Mouse (Mus musculus): ENCODE data around the gene Hpse2. TPM values are rescaled to one million over a fixed set of nuclear protein-coding genes. Genes with fewer than 3 reads are reported as not detected.

Gene Hpse2
- polyA plus RNA-seq, 2 experiments: 0.01 TPM; not detected in 1

DNA sequence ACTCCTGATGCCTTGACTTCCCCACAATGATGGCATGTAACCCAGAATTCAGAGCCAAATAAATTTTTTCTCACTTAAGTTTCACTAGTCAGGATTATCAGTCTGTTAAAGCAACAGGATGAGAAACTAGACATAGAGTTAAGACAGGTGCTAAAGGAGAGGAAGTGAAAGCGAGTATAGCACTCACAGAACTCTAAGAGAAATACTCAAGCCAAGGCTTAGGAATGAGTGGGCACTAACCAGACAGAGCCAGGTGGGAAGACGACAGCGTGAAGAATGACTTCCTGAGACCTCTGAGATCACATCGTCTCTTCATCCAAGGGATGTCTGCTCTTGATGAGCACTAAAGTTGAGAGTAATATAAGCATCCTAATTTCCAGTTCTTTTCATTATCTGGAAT lies 144.2 kb downstream of the Hpse2 start:
- H3K27me3 ChIP-seq (ENCODE audit: control insufficient read depth, insufficient read depth, low read length): no peaks in the 10 kb centered on the region
- 55% methylated on average over 4 of the region's 4 CpGs for WGBS (ENCODE audit: insufficient replicate concordance)
- H3K4me1 ChIP-seq (replicated peaks; ENCODE audit: control insufficient read depth in 2 of 2, insufficient read depth in 2 of 2, low read length in 1 of 2): no peaks in the 10 kb centered on the region
- no peak overlapping the region for H3K4me3 ChIP-seq (ENCODE audit: insufficient read depth in 1 of 2, low read depth in 2 of 2, low read length in 2 of 2)
- no peak overlapping the region for H3K27ac ChIP-seq
- ATAC-seq (ENCODE audit: insufficient read depth) (no peak), DNase-seq (ENCODE audit: low read depth in 3 of 3, low spot score in 3 of 3) (no peak)
- no peak overlapping the region for H3K4me2 ChIP-seq (ENCODE audit: low read depth)
- no peak overlapping the region for H3K9ac ChIP-seq (replicated peaks)
- H3K36me3 ChIP-seq (replicated peaks; ENCODE audit: control insufficient read depth, insufficient read depth, low read depth): no peaks in the 10 kb centered on the region
- TF ChIP-seq CTCF (IDR thresholded peaks at IDR 0.05; ENCODE audit: low read depth) (no peak), EP300 (IDR thresholded peaks at IDR 0.05; ENCODE audit: low read depth) (no peak)
- H3K9me3 ChIP-seq (ENCODE audit: control insufficient read depth, low read length): no peaks in the 10 kb centered on the region

DNA sequence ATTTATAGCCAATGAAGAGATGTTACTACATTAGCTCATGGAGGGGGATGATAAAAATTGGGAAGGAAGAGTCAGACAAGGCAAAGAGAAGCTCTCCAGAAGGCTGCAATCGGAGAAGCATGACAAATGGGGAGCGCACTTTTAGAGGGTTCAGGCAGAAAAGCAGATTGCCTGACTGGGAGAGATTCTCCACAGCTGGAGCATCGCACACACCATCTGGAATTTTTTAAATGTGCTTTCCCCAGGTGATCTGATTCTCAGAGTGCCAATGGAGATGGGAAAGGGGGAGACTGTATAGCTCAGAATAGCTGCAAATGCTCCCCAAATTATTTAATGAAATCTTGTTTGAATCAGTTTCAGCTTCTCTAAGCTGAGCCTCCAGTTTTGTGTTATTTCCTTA lies 156.4 kb downstream of the Hpse2 start:
- DNase-seq (ENCODE audit: low read depth in 3 of 3, low spot score in 3 of 3) (no peak), ATAC-seq (ENCODE audit: insufficient read depth) (no peak)
- H3K27ac ChIP-seq: no peak overlapping the region
- TF ChIP-seq EP300 (IDR thresholded peaks at IDR 0.05; ENCODE audit: low read depth) (no peak), CTCF (IDR thresholded peaks at IDR 0.05; ENCODE audit: low read depth) (no peak)
- H3K4me1 ChIP-seq (replicated peaks; ENCODE audit: control insufficient read depth in 2 of 2, insufficient read depth in 2 of 2, low read length in 1 of 2): no peaks in the 10 kb centered on the region
- no peaks in the 10 kb centered on the region for H3K36me3 ChIP-seq (replicated peaks; ENCODE audit: control insufficient read depth, insufficient read depth, low read depth)
- H3K9me3 ChIP-seq (ENCODE audit: control insufficient read depth, low read length): no peaks in the 10 kb centered on the region
- H3K27me3 ChIP-seq (ENCODE audit: control insufficient read depth, insufficient read depth, low read length): no peaks in the 10 kb centered on the region
- WGBS (ENCODE audit: insufficient replicate concordance): 71% methylated on average over 3 of the region's 3 CpGs
- no peak overlapping the region for H3K9ac ChIP-seq (replicated peaks)
- no peak overlapping the region for H3K4me3 ChIP-seq (ENCODE audit: insufficient read depth in 1 of 2, low read depth in 2 of 2, low read length in 2 of 2)
- H3K4me2 ChIP-seq (ENCODE audit: low read depth): no peak overlapping the region

DNA sequence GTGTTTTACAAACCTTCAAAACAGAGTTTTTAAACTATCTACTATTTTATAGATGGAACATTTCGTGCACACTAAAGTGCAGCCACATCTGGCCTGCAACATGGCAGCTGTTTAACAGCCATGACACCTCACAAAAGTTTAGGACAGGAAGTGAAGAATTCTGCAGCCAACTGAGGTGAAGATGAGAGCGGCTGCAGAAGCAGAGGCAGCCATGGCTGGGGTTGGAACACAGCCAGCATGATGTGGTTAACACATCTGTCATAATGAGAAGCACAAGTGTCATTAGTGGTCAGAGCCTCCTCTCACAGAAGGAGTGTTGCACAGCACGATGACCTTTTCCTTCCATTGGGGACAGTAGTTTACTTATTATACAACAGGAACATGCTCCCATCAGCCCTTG lies 194.6 kb downstream of the Hpse2 start:
- WGBS (ENCODE audit: insufficient replicate concordance): 18% methylated on average over 3 of the region's 3 CpGs
- DNase-seq (ENCODE audit: low read depth in 3 of 3, low spot score in 3 of 3): no peak
- Histone ChIP-seq H3K9me3 (ENCODE audit: control insufficient read depth, low read length) (no peaks in the 10 kb centered on the region), H3K27me3 (ENCODE audit: control insufficient read depth, insufficient read depth, low read length) (no peaks in the 10 kb centered on the region), H3K4me1 (replicated peaks; ENCODE audit: control insufficient read depth in 2 of 2, insufficient read depth in 2 of 2, low read length in 1 of 2) (no peaks in the 10 kb centered on the region), H3K4me3 (ENCODE audit: insufficient read depth in 1 of 2, low read depth in 2 of 2, low read length in 2 of 2) (no peak overlapping the region), H3K36me3 (replicated peaks; ENCODE audit: control insufficient read depth, insufficient read depth, low read depth) (no peaks in the 10 kb centered on the region), H3K4me2 (ENCODE audit: low read depth) (no peak overlapping the region), H3K27ac (no peak overlapping the region), H3K9ac (replicated peaks) (no peak overlapping the region)
- ATAC-seq (ENCODE audit: insufficient read depth): no peak
- TF ChIP-seq CTCF (IDR thresholded peaks at IDR 0.05; ENCODE audit: low read depth): no peak
- TF ChIP-seq EP300 (IDR thresholded peaks at IDR 0.05; ENCODE audit: low read depth): no peak

DNA sequence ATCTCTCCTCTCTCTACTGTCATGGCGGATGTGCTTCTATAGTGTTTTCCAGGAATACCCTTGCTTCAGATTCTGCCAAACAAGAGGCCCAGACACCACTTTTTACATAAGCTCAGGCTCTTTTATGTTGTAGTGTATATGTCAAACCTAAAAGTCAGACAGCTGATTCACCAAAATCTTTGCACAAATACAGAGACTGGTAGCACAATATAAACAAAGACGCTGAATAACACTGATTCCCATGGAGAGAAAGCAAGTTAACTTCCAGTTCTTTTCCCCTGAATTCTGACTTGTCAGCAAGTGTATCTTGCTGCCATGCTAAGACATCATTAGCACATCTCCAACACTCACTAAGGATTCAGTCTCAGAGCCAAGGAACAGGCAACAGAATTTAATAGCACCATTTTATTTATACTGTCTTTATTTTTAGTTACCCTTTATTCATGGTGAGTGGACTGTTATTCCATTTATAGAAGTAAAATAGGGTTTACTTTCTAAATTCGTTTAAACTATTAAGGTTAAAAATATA lies 212.7 kb downstream of the Hpse2 start:
- WGBS (ENCODE audit: insufficient replicate concordance): 58% methylated on average over 3 of the region's 3 CpGs
- DNase-seq (ENCODE audit: low read depth in 3 of 3, low spot score in 3 of 3) (no peak), ATAC-seq (ENCODE audit: insufficient read depth) (no peak)
- H3K4me3 ChIP-seq (ENCODE audit: insufficient read depth in 1 of 2, low read depth in 2 of 2, low read length in 2 of 2): no peak overlapping the region
- no peak overlapping the region for H3K9ac ChIP-seq (replicated peaks)
- H3K4me1 ChIP-seq (replicated peaks; ENCODE audit: control insufficient read depth in 2 of 2, insufficient read depth in 2 of 2, low read length in 1 of 2): no peaks in the 10 kb centered on the region
- no peaks in the 10 kb centered on the region for H3K9me3 ChIP-seq (ENCODE audit: control insufficient read depth, low read length)
- no peak overlapping the region for H3K4me2 ChIP-seq (ENCODE audit: low read depth)
- TF ChIP-seq CTCF (IDR thresholded peaks at IDR 0.05; ENCODE audit: low read depth): no peak
- TF ChIP-seq EP300 (IDR thresholded peaks at IDR 0.05; ENCODE audit: low read depth): no peak
- no peak overlapping the region for H3K27ac ChIP-seq
- no peaks in the 10 kb centered on the region for H3K27me3 ChIP-seq (ENCODE audit: control insufficient read depth, insufficient read depth, low read length)
- H3K36me3 ChIP-seq (replicated peaks; ENCODE audit: control insufficient read depth, insufficient read depth, low read depth): no peaks in the 10 kb centered on the region

DNA sequence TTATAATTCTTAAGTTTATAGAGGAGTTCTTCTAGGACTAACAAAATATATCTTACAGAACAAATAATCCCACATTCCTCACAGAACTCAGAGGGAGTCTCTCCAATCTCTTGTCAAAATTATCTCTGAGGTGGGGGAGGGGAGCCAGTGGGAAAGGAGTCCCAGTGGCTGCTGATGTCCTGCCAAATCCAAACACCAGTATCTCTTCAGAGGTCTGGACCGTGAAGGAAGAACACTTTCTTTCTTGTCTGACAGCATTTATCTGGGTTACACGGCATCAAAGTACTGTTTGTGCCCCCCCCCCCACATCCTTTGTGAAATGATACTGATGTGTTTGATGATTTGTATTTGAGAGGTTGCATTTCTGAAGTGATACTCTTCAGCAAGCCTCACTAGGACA lies 213.3 kb downstream of the Hpse2 start:
- DNase-seq (ENCODE audit: low read depth in 3 of 3, low spot score in 3 of 3): no peak
- Histone ChIP-seq H3K9ac (replicated peaks) (no peak overlapping the region), H3K4me3 (ENCODE audit: insufficient read depth in 1 of 2, low read depth in 2 of 2, low read length in 2 of 2) (no peak overlapping the region), H3K27me3 (ENCODE audit: control insufficient read depth, insufficient read depth, low read length) (no peaks in the 10 kb centered on the region), H3K27ac (no peak overlapping the region), H3K9me3 (ENCODE audit: control insufficient read depth, low read length) (no peaks in the 10 kb centered on the region), H3K4me2 (ENCODE audit: low read depth) (no peak overlapping the region), H3K36me3 (replicated peaks; ENCODE audit: control insufficient read depth, insufficient read depth, low read depth) (no peaks in the 10 kb centered on the region), H3K4me1 (replicated peaks; ENCODE audit: control insufficient read depth in 2 of 2, insufficient read depth in 2 of 2, low read length in 1 of 2) (no peaks in the 10 kb centered on the region)
- TF ChIP-seq CTCF (IDR thresholded peaks at IDR 0.05; ENCODE audit: low read depth): no peak
- TF ChIP-seq EP300 (IDR thresholded peaks at IDR 0.05; ENCODE audit: low read depth): no peak
- 51% methylated on average over 2 of the region's 2 CpGs for WGBS (ENCODE audit: insufficient replicate concordance)
- no peak for ATAC-seq (ENCODE audit: insufficient read depth)

All from liver, embryonic 14.5 days (tissue).